Mouse (Mus musculus) heart, adult 2 months (tissue): ENCODE results near the gene Clybl. TPM values are rescaled to one million over a fixed set of nuclear protein-coding genes. Genes with fewer than 3 reads are reported as not detected.

Source experiments
- DNase-seq, 2 experiments: peaks; one replicate each; pipeline ENCODE4 v3.0.0; 2021
- H3K27ac ChIP-seq: fragments of 200-600 bp; 2 replicates; pipeline ENCODE4 v1.8.1; 2022
- H3K27me3 ChIP-seq: fragments of 200-500 bp; 2 replicates; pipeline ENCODE4 v1.6.1; 2012; ENCODE audit warnings: mild to moderate bottlenecking, low read length, inconsistent platforms, mixed read lengths; ENCODE audit not compliant: control insufficient read depth, insufficient read depth
- H3K36me3 ChIP-seq: fragments of 200-500 bp; 2 replicates; pipeline ENCODE4 v1.6.1; 2012; ENCODE audit warnings: low read length, inconsistent platforms; ENCODE audit not compliant: control insufficient read depth, insufficient read depth
- H3K4me1 ChIP-seq: fragments of 200-500 bp; 2 replicates; pipeline ENCODE4 v1.6.1; 2011; ENCODE audit warnings: low read length; ENCODE audit not compliant: control insufficient read depth, insufficient read depth
- H3K4me3 ChIP-seq: fragments of 200-600 bp; 2 replicates; pipeline ENCODE4 v1.8.1; 2022
- H3K79me2 ChIP-seq: fragments of 200-500 bp; replicated peaks from 2 replicates; pipeline ENCODE4 v1.6.1; 2012; ENCODE audit warnings: mild to moderate bottlenecking, inconsistent platforms, low read length, moderate library complexity, mixed read lengths; ENCODE audit not compliant: control insufficient read depth, insufficient read depth
- H3K9ac ChIP-seq: fragments of 200-500 bp; 2 replicates; pipeline ENCODE4 v1.6.1; 2012; ENCODE audit warnings: low read depth, mild to moderate bottlenecking, control low read depth, inconsistent platforms, low read length, mixed read lengths
- CTCF ChIP-seq: fragments of 200-600 bp; IDR thresholded peaks from 2 replicates; pipeline ENCODE4 v1.8.1; 2022; ENCODE audit warnings: antibody characterized with exemption, mild to moderate bottlenecking, moderate library complexity
- EP300 ChIP-seq: fragments of 200-500 bp; IDR thresholded peaks from 2 replicates; pipeline ENCODE4 v1.6.1; 2011; ENCODE audit warnings: low read depth, low read length, control low read depth; ENCODE audit not compliant: insufficient read depth
- POLR2A ChIP-seq: fragments of 200-500 bp; IDR thresholded peaks from 2 replicates; pipeline ENCODE4 v1.6.1; 2011; ENCODE audit warnings: mild to moderate bottlenecking, low read depth, low read length, control low read depth; ENCODE audit not compliant: insufficient read depth
- WGBS: fragments of 180-500 bp; shearing (Covaris S2); methylation state at CpG from one replicate; pipeline ENCODE4 v1.1.7; 2018; 5-methylcytosine and 5-hydroxymethylcytosine counted together
- intact Hi-C: fragments of 180-260 bp; cut with DNase I; formaldehyde crosslinking; loops from one replicate; pipeline ENCODE4 v1.15.1; 2025
- polyA plus RNA-seq: library from polyadenylated mRNA; depleted of rRNA; stranded (reverse); fragments of >200 nt; gene quantifications from 2 replicates; pipeline ENCODE4 v1.2.3, GENCODE M21; 2012
- total RNA-seq, 2 experiments: library from RNA; stranded (reverse); gene quantifications; 2 replicates each; pipeline ENCODE4 v1.2.3; 2021

Gene Clybl
- total and polyA plus RNA-seq, 3 experiments: 50.3 to 131 (median 115) TPM

GRCm38 (mm10) chr14:122406541-122407219 lies 225.2 kb downstream of the Clybl start:
- H3K27me3 ChIP-seq: peaks cover 5% of the 10 kb centered on the region
- DNase-seq: peak; percentile 9 to 20
- WGBS: 4% methylated on average over 58 of the region's 58 CpGs

DNA sequence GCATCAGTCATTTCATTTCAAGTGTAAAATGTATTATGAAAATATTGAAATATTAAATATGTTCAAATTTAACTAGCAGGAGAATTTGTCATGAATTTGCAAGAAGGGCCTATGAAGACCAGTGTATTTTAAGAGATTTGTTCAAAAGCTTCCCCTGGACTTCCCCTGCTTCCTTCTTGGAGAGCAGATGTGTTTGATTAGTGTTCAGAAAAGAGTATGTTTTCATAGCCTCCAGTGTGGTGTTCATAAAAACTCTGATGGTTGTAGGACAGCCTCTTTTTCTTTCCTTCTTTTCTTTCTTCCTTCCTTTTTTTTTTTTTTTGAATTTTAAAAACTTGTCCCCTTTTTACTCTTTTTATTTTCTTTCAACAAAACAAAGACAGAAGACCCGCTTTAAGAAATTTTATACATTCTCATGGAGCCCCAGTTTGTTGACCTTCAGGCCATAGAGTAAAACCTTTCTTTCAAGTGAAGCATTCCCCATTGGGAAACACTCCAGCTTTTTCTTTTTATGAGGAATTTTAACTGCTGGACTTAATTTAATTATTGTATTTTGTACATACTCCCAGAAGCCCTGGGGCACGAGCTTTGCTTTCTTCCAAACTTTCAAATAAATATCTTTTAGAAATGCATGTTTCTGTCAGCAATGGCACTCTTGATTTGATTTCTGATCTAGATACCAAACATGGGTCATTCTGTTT lies 231.5 kb downstream of the Clybl start:
- TF ChIP-seq EP300 (no peak), POLR2A (no peak), CTCF (no peak)
- WGBS: 66% methylated on average over 2 of the region's 2 CpGs
- Histone ChIP-seq H3K4me3 (no peak overlapping the region), H3K79me2 (no peaks in the 10 kb centered on the region), H3K4me1 (no peaks in the 10 kb centered on the region), H3K27ac (no peak overlapping the region), H3K36me3 (no peaks in the 10 kb centered on the region), H3K27me3 (no peaks in the 10 kb centered on the region), H3K9ac (no peak overlapping the region)
- intact Hi-C loops: no loop called here
- DNase-seq: no peak

More at GRCm38 (mm10) chr14:122406541-122407219, 225.2 kb downstream of the Clybl start:
- intact Hi-C loops: no loop called here
- no peaks in the 10 kb centered on the region for H3K36me3 ChIP-seq
- H3K79me2 ChIP-seq: no peaks in the 10 kb centered on the region
- no peak overlapping the region for H3K9ac ChIP-seq
- no peak overlapping the region for H3K27ac ChIP-seq
- TF ChIP-seq CTCF (no peak), POLR2A (no peak), EP300 (no peak)
- H3K4me1 ChIP-seq: no peaks in the 10 kb centered on the region
- peak overlapping the region; percentile 21; the same call in 1 of the 2 replicates for H3K4me3 ChIP-seq

GRCm38 (mm10) chr14:122413542-122413928 lies 232.0 kb downstream of the Clybl start:
- Histone ChIP-seq H3K9ac (no peak overlapping the region), H3K36me3 (no peaks in the 10 kb centered on the region), H3K27me3 (no peaks in the 10 kb centered on the region), H3K4me1 (no peaks in the 10 kb centered on the region), H3K4me3 (no peak overlapping the region), H3K79me2 (no peaks in the 10 kb centered on the region), H3K27ac (no peak overlapping the region)
- intact Hi-C loops: no loop called here
- no peak for DNase-seq
- no peak for TF ChIP-seq POLR2A
- TF ChIP-seq EP300: no peak
- no peak for TF ChIP-seq CTCF
- 80% methylated on average over 2 of the region's 2 CpGs for WGBS

DNA sequence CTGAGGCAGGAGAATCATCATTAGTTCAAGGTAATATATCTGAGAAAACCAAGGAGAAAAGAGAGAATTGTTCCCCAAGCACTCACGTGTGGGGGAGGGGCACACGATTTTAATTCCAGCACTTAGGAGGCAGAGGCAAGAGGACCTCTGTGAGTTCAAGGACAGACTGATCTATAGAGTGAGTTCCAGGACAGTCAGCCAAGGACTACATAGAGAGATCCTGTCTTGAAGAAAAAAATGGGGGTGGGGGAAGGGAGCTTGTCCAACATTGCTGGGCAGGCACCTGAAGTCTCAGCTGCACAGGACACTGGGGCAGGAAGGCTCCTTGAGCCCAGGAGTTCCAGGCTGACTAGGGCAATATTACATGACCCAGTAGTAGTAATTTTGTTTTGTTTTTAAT lies 233.3 kb downstream of the Clybl start:
- Histone ChIP-seq H3K4me3 (no peak overlapping the region), H3K4me1 (no peaks in the 10 kb centered on the region), H3K9ac (no peak overlapping the region), H3K27me3 (no peaks in the 10 kb centered on the region), H3K27ac (no peak overlapping the region), H3K79me2 (no peaks in the 10 kb centered on the region), H3K36me3 (no peaks in the 10 kb centered on the region)
- TF ChIP-seq EP300: no peak
- TF ChIP-seq CTCF: no peak
- no peak for TF ChIP-seq POLR2A
- intact Hi-C loops: no loop called here
- WGBS: 82% methylated on average over 2 of the region's 2 CpGs
- DNase-seq: no peak

GRCm38 (mm10) chr14:122416166-122416771 lies 234.8 kb downstream of the Clybl start:
- H3K9ac ChIP-seq: no peak overlapping the region
- H3K4me3 ChIP-seq: no peak overlapping the region
- H3K27me3 ChIP-seq: no peaks in the 10 kb centered on the region
- no peaks in the 10 kb centered on the region for H3K36me3 ChIP-seq
- H3K4me1 ChIP-seq: no peaks in the 10 kb centered on the region
- 56% methylated on average over 4 of the region's 4 CpGs for WGBS
- no peak overlapping the region for H3K27ac ChIP-seq
- no peaks in the 10 kb centered on the region for H3K79me2 ChIP-seq
- intact Hi-C loops: no loop called here
- no peak for DNase-seq
- TF ChIP-seq EP300: no peak
- TF ChIP-seq CTCF: no peak
- TF ChIP-seq POLR2A: no peak

DNA sequence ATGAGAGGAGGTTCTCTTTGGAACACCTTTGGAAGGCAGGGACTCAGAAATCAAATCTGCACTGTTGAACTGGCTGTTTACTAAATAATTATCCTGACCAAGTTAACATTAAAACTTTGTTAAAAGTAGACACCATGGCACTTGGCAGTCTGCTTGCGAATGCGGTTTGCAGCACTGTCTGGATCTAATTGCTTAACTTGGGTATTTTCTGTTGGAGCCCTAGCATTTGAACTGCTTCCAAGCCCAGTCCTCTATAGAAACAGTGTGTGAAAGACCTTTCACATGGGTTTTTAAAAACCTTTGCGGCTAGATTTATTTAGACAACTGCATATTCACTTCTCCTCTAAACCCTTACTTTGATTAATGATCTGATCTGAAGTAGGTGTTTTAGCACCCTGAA lies 242.9 kb downstream of the Clybl start:
- Histone ChIP-seq H3K27ac (no peak overlapping the region), H3K79me2 (no peaks in the 10 kb centered on the region), H3K27me3 (peaks cover 2% of the 10 kb centered on the region; the same call in 1 of the 2 replicates), H3K4me3 (no peak overlapping the region), H3K4me1 (no peaks in the 10 kb centered on the region), H3K9ac (no peak overlapping the region), H3K36me3 (no peaks in the 10 kb centered on the region)
- WGBS: 92% methylated on average over 3 of the region's 3 CpGs
- TF ChIP-seq POLR2A: no peak
- no peak for TF ChIP-seq EP300
- no peak for TF ChIP-seq CTCF
- no peak for DNase-seq
- intact Hi-C loops: no loop called here
